In genomic region chr2:65416535-65416934, GRCm38 (mm10) we compare ENCODE assay signal across 15 mouse cellular contexts. TPM values are rescaled to one million over a fixed set of nuclear protein-coding genes. Genes with fewer than 3 reads are reported as not detected.
DNase-seq lines count a peak whose midpoint lies in the region; ATAC-seq lines count a peak whose summit lies in the region.
"Had no signal": no experiment of that assay in that cellular context is flagged by ENCODE, and none has a peak within 500 bp of the region (broad histone marks: within the 10 kb centered on the region; RNA-seq: fewer than 3 reads in every experiment).

No protein-coding gene starts in this region.

- H3K9ac ChIP-seq in hindbrain, embryonic 12.5 days: no peak overlapping the region
- no peak overlapping the region for H3K9ac ChIP-seq in midbrain, embryonic 11.5 days (ENCODE audit: low read length)
- no peak overlapping the region for H3K9ac ChIP-seq in midbrain, embryonic 15.5 days
- H3K9ac ChIP-seq: heart, embryonic 12.5 days had no signal

- H3K27ac ChIP-seq in hindbrain, embryonic 10.5 days: peak overlapping the region; percentile 88
- no peak overlapping the region for H3K27ac ChIP-seq in hindbrain, embryonic 12.5 days
- peak overlapping the region; percentile 90; the same call in 1 of the 2 replicates for H3K27ac ChIP-seq in midbrain, embryonic 11.5 days (ENCODE audit: low read depth, low read length)
- H3K27ac ChIP-seq in midbrain, embryonic 15.5 days: peak overlapping the region; percentile 91
- H3K27ac ChIP-seq: embryonic facial prominence, embryonic 10.5 days; heart, adult 2 months had no signal

- no peak for DNase-seq in hindbrain, embryonic 10.5 days (ENCODE audit: low spot score)
- peak; percentile 77 for DNase-seq in midbrain, embryonic 11.5 days (ENCODE audit: low spot score, missing footprints)
- DNase-seq in gastrocnemius, postnatal 25 days: no peak
- DNase-seq in spleen, adult 12 weeks (ENCODE audit: low spot score): no peak
- DNase-seq: adrenal gland, adult 8-10 months; adrenal gland, postnatal 36 days; cerebellum, adult 2 months; cerebellum, postnatal 10 days; heart, adult 2 months had no signal

- H3K4me1 ChIP-seq in hindbrain, embryonic 10.5 days (replicated peaks): peaks cover 21% of the 10 kb centered on the region
- peaks cover 4% of the 10 kb centered on the region; the same call in 1 of the 2 replicates for H3K4me1 ChIP-seq in hindbrain, embryonic 12.5 days
- H3K4me1 ChIP-seq in midbrain, embryonic 11.5 days (ENCODE audit: control insufficient read depth, insufficient read depth, low read length): peaks cover 7% of the 10 kb centered on the region; the same call in 1 of the 2 replicates
- peaks cover 32% of the 10 kb centered on the region for H3K4me1 ChIP-seq in midbrain, embryonic 15.5 days

- 92% methylated on average over 1 of the region's 1 CpGs for WGBS in hindbrain, embryonic 10.5 days
- 96% methylated on average over 1 of the region's 1 CpGs for WGBS in hindbrain, embryonic 12.5 days
- 95% methylated on average over 1 of the region's 1 CpGs for WGBS in midbrain, embryonic 11.5 days
- WGBS in midbrain, embryonic 15.5 days: 98% methylated on average over 1 of the region's 1 CpGs

- no peak overlapping the region for H3K4me3 ChIP-seq in hindbrain, embryonic 10.5 days
- H3K4me3 ChIP-seq in hindbrain, embryonic 12.5 days: no peak overlapping the region
- no peak overlapping the region for H3K4me3 ChIP-seq in midbrain, embryonic 11.5 days (ENCODE audit: low read depth, low read length)
- H3K4me3 ChIP-seq in midbrain, embryonic 15.5 days: no peak overlapping the region
- H3K4me3 ChIP-seq: embryonic facial prominence, embryonic 10.5 days; heart, adult 2 months; heart, embryonic 12.5 days had no signal

- H3K36me3 ChIP-seq in hindbrain, embryonic 10.5 days: no peaks in the 10 kb centered on the region
- no peaks in the 10 kb centered on the region for H3K36me3 ChIP-seq in hindbrain, embryonic 12.5 days
- H3K36me3 ChIP-seq in midbrain, embryonic 11.5 days (ENCODE audit: control insufficient read depth, insufficient read depth, low read length): no peaks in the 10 kb centered on the region
- H3K36me3 ChIP-seq in midbrain, embryonic 15.5 days (replicated peaks): no peaks in the 10 kb centered on the region
- H3K36me3 ChIP-seq: embryonic facial prominence, embryonic 10.5 days; heart, embryonic 12.5 days had no signal

- ATAC-seq in hindbrain, embryonic 12.5 days (ENCODE audit: low FRiP score): no peak
- no peak for ATAC-seq in midbrain, embryonic 11.5 days (ENCODE audit: low FRiP score)
- no peak for ATAC-seq in midbrain, embryonic 15.5 days (replicated peaks)
- ATAC-seq: forebrain, embryonic 14.5 days had no signal

- no peaks in the 10 kb centered on the region for H3K27me3 ChIP-seq in hindbrain, embryonic 10.5 days (ENCODE audit: insufficient read depth, poor library complexity, severe bottlenecking)
- H3K27me3 ChIP-seq in hindbrain, embryonic 12.5 days: no peaks in the 10 kb centered on the region
- H3K27me3 ChIP-seq in midbrain, embryonic 11.5 days (ENCODE audit: control insufficient read depth, insufficient read depth, low read length): no peaks in the 10 kb centered on the region
- no peaks in the 10 kb centered on the region for H3K27me3 ChIP-seq in midbrain, embryonic 15.5 days (replicated peaks)
- H3K27me3 ChIP-seq: CH12.LX; heart, embryonic 12.5 days had no signal

- H3K9me3 ChIP-seq in hindbrain, embryonic 10.5 days: peaks cover 7% of the 10 kb centered on the region; the same call in 1 of the 2 replicates
- H3K9me3 ChIP-seq in hindbrain, embryonic 12.5 days (replicated peaks): no peaks in the 10 kb centered on the region
- H3K9me3 ChIP-seq in midbrain, embryonic 11.5 days (ENCODE audit: control insufficient read depth, low read length): peaks cover 5% of the 10 kb centered on the region; the same call in 1 of the 2 replicates
- no peaks in the 10 kb centered on the region for H3K9me3 ChIP-seq in midbrain, embryonic 15.5 days
- H3K9me3 ChIP-seq: embryonic facial prominence, embryonic 10.5 days had no signal

- no peak overlapping the region for H3K4me2 ChIP-seq in hindbrain, embryonic 12.5 days (replicated peaks)
- H3K4me2 ChIP-seq in midbrain, embryonic 11.5 days: no peak overlapping the region
- no peak overlapping the region for H3K4me2 ChIP-seq in midbrain, embryonic 15.5 days
- H3K4me2 ChIP-seq: heart, embryonic 12.5 days had no signal

RNA-seq across cellular contexts. Expression of gene Slc38a11, which starts 52.7 kb away (rescaled TPM):
- 0.14 and 0.17 TPM in 2 replicates for polyA plus RNA-seq in hindbrain, embryonic 10.5 days (2016; fragmentation: Nextera tagmentation; extraction: Ambion mirVana)
- 0.30 and 0.34 TPM in 2 replicates for polyA plus RNA-seq in hindbrain, embryonic 12.5 days (2016; fragmentation: Nextera tagmentation; extraction: Ambion mirVana)
- polyA plus RNA-seq in midbrain, embryonic 11.5 days (2014; fragmentation: Nextera tagmentation; extraction: Ambion mirVana): 0.68 and 1.1 TPM in 2 replicates
- 0.93 and 1.0 TPM in 2 replicates for polyA plus RNA-seq in midbrain, embryonic 15.5 days (2015; fragmentation: Nextera tagmentation; extraction: Ambion mirVana)
- under 1 TPM; 0.38 to 0.64 TPM for total RNA-seq in gastrocnemius, postnatal 25 days (2021)
- total RNA-seq: CH12.LX had no signal
- polyA plus RNA-seq: heart, embryonic 12.5 days had no signal
